Mouse (Mus musculus) liver, adult 2 months (tissue): Measurements from ENCODE around the gene Cfap52. TPM values are rescaled to one million over a fixed set of nuclear protein-coding genes. Genes with fewer than 3 reads are reported as not detected.

ENCODE experiments used
- DNase-seq: peaks from one replicate; pipeline ENCODE4 v3.0.0-alpha.2; 2011; ENCODE audit warnings: low read depth, low spot score; ENCODE audit errors: extremely low read depth
- H3K27ac ChIP-seq: fragments of 200-500 bp; replicated peaks from 2 replicates; pipeline ENCODE4 v1.5.1; 2012; ENCODE audit warnings: low read depth, mild to moderate bottlenecking, control low read depth, inconsistent platforms, low read length; ENCODE audit not compliant: insufficient read depth
- H3K27me3 ChIP-seq: fragments of 200-500 bp; 2 replicates; pipeline ENCODE4 v1.6.1; 2012; ENCODE audit warnings: mild to moderate bottlenecking, moderate library complexity, low read length, inconsistent platforms; ENCODE audit not compliant: control insufficient read depth, insufficient read depth
- H3K36me3 ChIP-seq: fragments of 200-500 bp; 2 replicates; pipeline ENCODE4 v1.6.1; 2012; ENCODE audit warnings: low read length, inconsistent platforms; ENCODE audit not compliant: control insufficient read depth, insufficient read depth
- H3K4me1 ChIP-seq: fragments of 200-500 bp; 2 replicates; pipeline ENCODE4 v1.6.1; 2011; ENCODE audit warnings: low read length; ENCODE audit not compliant: control insufficient read depth, insufficient read depth
- H3K4me3 ChIP-seq: fragments of 200-500 bp; 2 replicates; pipeline ENCODE4 v1.5.1; 2011; ENCODE audit warnings: low read depth, mild to moderate bottlenecking, control low read depth, low read length, moderate library complexity; ENCODE audit not compliant: insufficient read depth
- H3K79me2 ChIP-seq: fragments of 200-500 bp; 2 replicates; pipeline ENCODE4 v1.6.1; 2012; ENCODE audit warnings: inconsistent platforms, mild to moderate bottlenecking, low read length, moderate library complexity; ENCODE audit not compliant: control insufficient read depth, insufficient read depth
- H3K9ac ChIP-seq: fragments of 200-500 bp; 2 replicates; pipeline ENCODE4 v1.6.1; 2012; ENCODE audit warnings: low read depth, mild to moderate bottlenecking, control low read depth, inconsistent platforms, low read length
- CTCF ChIP-seq: fragments of 200-500 bp; IDR thresholded peaks from 2 replicates; pipeline ENCODE4 v1.5.1; 2011; ENCODE audit warnings: low read depth, low read length, control low read depth
- POLR2A ChIP-seq: fragments of 200-500 bp; IDR thresholded peaks from 2 replicates; pipeline ENCODE4 v1.6.1; 2011; ENCODE audit warnings: low read length, control low read depth; ENCODE audit not compliant: insufficient read depth; ENCODE audit errors: extremely low read depth
- WGBS: fragments of 180-500 bp; shearing (Covaris S2); methylation state at CpG from one replicate; pipeline ENCODE4 v1.1.7; 2018; 5-methylcytosine and 5-hydroxymethylcytosine counted together
- polyA plus RNA-seq: library from polyadenylated mRNA; depleted of rRNA; stranded (reverse); fragments of >200 nt; gene quantifications from 2 replicates; pipeline ENCODE4 v1.2.3, GENCODE M21; 2012; rRNA removed
- total RNA-seq: library from RNA; depleted of rRNA; stranded (reverse); fragments of >200 nt; gene quantifications from 2 replicates; pipeline ENCODE4 v1.2.3, GENCODE M21; 2014; rRNA removed

The Cfap52 gene
- total RNA-seq (not detected in 2 replicates), polyA plus RNA-seq (not detected in 2 replicates)

GRCm38 (mm10) chr11:67965242-67965883 lies at the start of gene Cfap52:
TSS of gene Cfap52 (minus strand) at chr11:67965651.
- Histone ChIP-seq H3K79me2 (peaks cover 3% of the 10 kb centered on the region; the same call in 1 of the 2 replicates), H3K9ac (peak within 1 kb of the TSS; percentile 64), H3K36me3 (no peaks in the 10 kb centered on the region), H3K27me3 (no peaks in the 10 kb centered on the region), H3K27ac (no peak within 1 kb of the TSS), H3K4me3 (peak within 1 kb of the TSS; percentile 59), H3K4me1 (no peaks in the 10 kb centered on the region; the same call in 1 of the 2 replicates)
- 6% methylated on average over 15 of the region's 15 CpGs for WGBS
- TF ChIP-seq CTCF: no peak
- TF ChIP-seq POLR2A: no peak
- peak; percentile 74 for DNase-seq

DNA sequence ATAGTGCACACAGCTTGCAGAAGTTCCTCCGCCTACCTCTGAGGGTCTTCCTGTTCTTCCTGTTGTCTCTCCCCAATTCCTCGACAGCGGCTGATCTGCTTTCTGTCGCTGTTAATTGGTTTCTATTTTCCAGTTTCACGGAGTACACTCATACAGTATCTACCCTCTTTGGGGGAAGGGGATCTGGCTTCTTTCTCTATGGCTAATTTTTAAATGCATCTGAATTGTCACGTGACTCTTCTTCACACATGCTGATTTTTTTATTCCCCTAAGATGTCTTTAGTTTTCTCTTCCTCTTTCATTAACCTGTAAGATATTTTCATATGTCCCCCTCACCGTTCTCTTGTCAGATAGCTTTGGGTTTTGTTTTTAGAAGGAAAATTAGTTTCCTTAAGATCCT lies 46.8 kb upstream of the Cfap52 start:
- no peak for DNase-seq
- 90% methylated on average over 7 of the region's 7 CpGs for WGBS
- no peak for TF ChIP-seq POLR2A
- no peak for TF ChIP-seq CTCF

DNA sequence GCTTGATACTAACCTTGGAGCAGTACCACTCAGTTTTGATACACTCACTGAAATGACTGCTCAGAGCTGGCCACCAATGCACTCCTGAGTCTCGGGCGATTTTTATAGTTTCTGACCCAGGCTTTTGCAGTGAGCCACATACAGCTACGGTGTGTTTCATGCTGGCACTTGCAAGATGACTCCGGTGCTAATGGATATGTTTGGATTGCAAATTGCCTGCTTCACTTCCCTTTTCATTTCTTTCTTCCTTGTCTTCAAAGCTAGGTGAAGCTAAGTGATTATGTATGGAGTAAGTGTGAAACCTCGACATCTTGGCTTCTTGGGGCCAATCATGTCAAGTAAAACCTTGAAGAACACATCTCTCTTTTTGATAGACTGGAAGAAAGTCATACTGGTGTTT lies 43.9 kb upstream of the Cfap52 start:
- H3K27me3 ChIP-seq: no peaks in the 10 kb centered on the region
- H3K79me2 ChIP-seq: no peaks in the 10 kb centered on the region
- no peak overlapping the region for H3K9ac ChIP-seq
- DNase-seq: no peak
- no peak for TF ChIP-seq CTCF
- H3K27ac ChIP-seq: no peak overlapping the region
- no peaks in the 10 kb centered on the region for H3K4me1 ChIP-seq
- peaks cover 6% of the 10 kb centered on the region; the same call in 1 of the 2 replicates for H3K36me3 ChIP-seq
- WGBS: 92% methylated on average over 5 of the region's 5 CpGs
- H3K4me3 ChIP-seq: no peak overlapping the region

More for the DNA sequence above, 46.8 kb upstream of the Cfap52 start:
- no peak overlapping the region for H3K4me3 ChIP-seq
- H3K27me3 ChIP-seq: no peaks in the 10 kb centered on the region
- no peak overlapping the region for H3K27ac ChIP-seq
- no peaks in the 10 kb centered on the region for H3K4me1 ChIP-seq
- no peaks in the 10 kb centered on the region for H3K79me2 ChIP-seq
- H3K9ac ChIP-seq: no peak overlapping the region
- peaks cover 6% of the 10 kb centered on the region; the same call in 1 of the 2 replicates for H3K36me3 ChIP-seq

- peaks cover 4% of the 10 kb centered on the region; the same call in 1 of the 2 replicates for H3K36me3 ChIP-seq
- H3K79me2 ChIP-seq: no peaks in the 10 kb centered on the region
- no peaks in the 10 kb centered on the region for H3K4me1 ChIP-seq
- no peak overlapping the region for H3K27ac ChIP-seq
- no peak overlapping the region for H3K9ac ChIP-seq
- no peaks in the 10 kb centered on the region for H3K27me3 ChIP-seq
- no peak for TF ChIP-seq CTCF
- no peak for TF ChIP-seq POLR2A
- 58% methylated on average over 6 of the region's 6 CpGs for WGBS
- no peak overlapping the region for H3K4me3 ChIP-seq
- no peak for DNase-seq
These were observed 42.2 kb upstream of the Cfap52 start for GRCm38 (mm10) chr11:68007645-68008044.

GRCm38 (mm10) chr11:68006216-68006789 lies 40.9 kb upstream of the Cfap52 start:
- Histone ChIP-seq H3K27ac (no peak overlapping the region), H3K27me3 (no peaks in the 10 kb centered on the region), H3K9ac (no peak overlapping the region), H3K79me2 (no peaks in the 10 kb centered on the region), H3K4me3 (no peak overlapping the region), H3K4me1 (no peaks in the 10 kb centered on the region), H3K36me3 (0 out of 2 replicates have a peak, but pooled peaks cover 1% of the 10 kb centered on the region)
- no peak for DNase-seq
- TF ChIP-seq POLR2A: no peak
- no peak for TF ChIP-seq CTCF
- 75% methylated on average over 8 of the region's 8 CpGs for WGBS

DNA sequence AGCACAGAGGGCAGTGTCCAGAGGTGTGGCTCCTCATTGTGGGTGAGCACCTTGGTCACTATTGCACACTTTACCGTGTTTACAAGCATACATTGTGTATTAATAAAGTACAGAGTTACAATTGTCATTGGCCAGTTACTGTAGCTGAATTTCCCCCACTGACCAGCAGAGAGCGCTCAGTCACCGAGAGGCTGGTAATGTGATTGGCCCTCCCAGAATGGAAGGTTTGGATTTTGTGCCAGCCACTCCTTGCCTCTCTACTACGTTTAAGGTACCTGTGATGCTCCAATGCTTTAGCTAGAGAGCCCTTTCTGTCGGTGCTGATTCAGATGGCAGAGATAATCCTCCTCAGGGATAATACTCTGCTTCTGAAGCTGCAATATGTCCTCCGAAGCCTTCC lies 38.7 kb upstream of the Cfap52 start:
- H3K9ac ChIP-seq: no peak overlapping the region
- no peaks in the 10 kb centered on the region for H3K4me1 ChIP-seq
- H3K27me3 ChIP-seq: no peaks in the 10 kb centered on the region
- H3K36me3 ChIP-seq: no peaks in the 10 kb centered on the region; the same call in 1 of the 2 replicates
- no peak overlapping the region for H3K4me3 ChIP-seq
- no peak overlapping the region for H3K27ac ChIP-seq
- H3K79me2 ChIP-seq: no peaks in the 10 kb centered on the region
- no peak for TF ChIP-seq POLR2A
- TF ChIP-seq CTCF: peak; percentile 80
- 24% methylated on average over 6 of the region's 6 CpGs for WGBS
- peak; percentile 10 for DNase-seq
